Mouse (Mus musculus) intestine, postnatal 0 days (tissue): ENCODE results near the gene Dio1. TPM values are rescaled to one million over a fixed set of nuclear protein-coding genes. Genes with fewer than 3 reads are reported as not detected.
A peak's percentile ranks its signal among the peaks of the same experiment; 100 is the strongest.

Source experiments
- ATAC-seq: fragments of 200-750 bp; cut with Nextera tagmentation; 2 replicates; pipeline ENCODE4 v1.8.0; 2017; ENCODE audit warnings: mild to moderate bottlenecking, moderate TSS enrichment, moderate library complexity
- H3K27ac ChIP-seq: fragments of 300-500 bp; sonication (generic); 2 replicates; pipeline ENCODE4 v1.5.1; 2014; ENCODE audit warnings: mild to moderate bottlenecking, low read depth, low read length, moderate library complexity
- H3K27me3 ChIP-seq: fragments of 300-500 bp; sonication (generic); replicated peaks from 2 replicates; pipeline ENCODE4 v1.6.1; 2014; ENCODE audit warnings: low read length, mixed read lengths; ENCODE audit not compliant: control insufficient read depth, insufficient read depth
- H3K36me3 ChIP-seq: fragments of 300-500 bp; sonication (generic); 2 replicates; pipeline ENCODE4 v1.6.1; 2014; ENCODE audit warnings: mild to moderate bottlenecking, moderate library complexity; ENCODE audit not compliant: control insufficient read depth, insufficient read depth
- H3K4me1 ChIP-seq: fragments of 300-500 bp; sonication (generic); replicated peaks from 2 replicates; pipeline ENCODE4 v1.6.1; 2014; ENCODE audit warnings: antibody characterized with exemption, low read length, mixed read lengths; ENCODE audit not compliant: control insufficient read depth, insufficient read depth
- H3K4me2 ChIP-seq: fragments of 300-500 bp; sonication (generic); replicated peaks from 2 replicates; pipeline ENCODE4 v1.6.1; 2014; ENCODE audit warnings: low read depth, mild to moderate bottlenecking, moderate library complexity
- H3K4me3 ChIP-seq: fragments of 300-500 bp; sonication (generic); 2 replicates; pipeline ENCODE4 v1.5.1; 2014; ENCODE audit warnings: low read depth, low read length
- H3K9ac ChIP-seq: fragments of 300-500 bp; sonication (generic); 2 replicates; pipeline ENCODE4 v1.6.1; 2014; ENCODE audit warnings: mild to moderate bottlenecking, low read depth, low read length
- H3K9me3 ChIP-seq: fragments of 300-500 bp; sonication (generic); 2 replicates; pipeline ENCODE4 v1.6.1; 2016; ENCODE audit warnings: mixed run types; ENCODE audit not compliant: control insufficient read depth
- CTCF ChIP-seq: sonication (generic); IDR thresholded peaks from 2 replicates; pipeline ENCODE4 v1.5.1; 2016; ENCODE audit warnings: low read depth, mild to moderate bottlenecking, control low read depth, antibody characterized with exemption, moderate library complexity
- WGBS: fragments of 180-500 bp; shearing (Covaris S2); extraction: QIAGEN DNeasy Blood & Tissue Kit; methylation state at CpG from one replicate; pipeline ENCODE4 v1.1.7; 2014; 5-methylcytosine and 5-hydroxymethylcytosine counted together
- polyA plus RNA-seq: library from polyadenylated mRNA; unstranded; fragments of >200 nt; fragmentation: Nextera tagmentation; extraction: Ambion mirVana; gene quantifications from 2 replicates; pipeline ENCODE4 v1.2.1, GENCODE M21; 2015

Gene Dio1
- polyA plus RNA-seq, 1 experiment from 2014 or later, result 67.4 TPM

DNA sequence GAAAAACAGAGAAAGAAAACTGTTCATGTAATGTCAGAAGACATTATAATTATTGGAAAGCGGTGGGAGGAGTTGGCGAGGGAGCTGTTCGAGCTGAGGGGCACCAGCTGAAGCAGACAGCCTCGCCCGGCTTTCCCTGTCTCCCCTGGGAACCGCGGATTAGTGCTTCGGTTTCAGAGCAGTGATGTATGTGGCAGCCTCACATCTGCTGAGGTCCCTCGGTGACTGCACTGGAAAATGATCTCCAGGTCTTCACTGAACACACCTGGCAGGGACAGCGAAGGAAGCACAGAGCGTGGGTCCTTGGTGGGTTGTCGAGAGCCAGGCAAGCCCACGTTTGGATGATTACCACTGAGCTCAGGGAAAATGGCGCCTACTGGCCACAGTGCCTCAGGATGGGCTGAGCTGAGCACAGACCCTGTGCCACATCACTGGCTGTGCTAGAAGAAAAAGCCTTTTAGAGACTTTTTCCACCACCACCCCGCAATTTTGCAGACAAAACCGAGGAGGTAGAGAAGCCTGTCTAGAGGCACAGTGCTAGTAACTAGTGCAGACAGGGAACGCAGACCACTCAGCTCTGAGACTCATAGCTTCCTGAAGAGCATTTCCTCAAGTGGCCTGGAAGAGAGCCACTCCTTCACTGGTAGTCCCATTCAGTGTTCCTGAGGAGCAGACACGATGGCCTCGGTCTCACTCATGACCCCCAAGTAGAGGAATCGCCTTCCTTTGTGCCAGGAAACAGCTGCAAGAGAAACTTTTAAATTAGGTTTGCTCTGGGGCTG, 41.8 kb upstream of the Dio1 start:
- TF ChIP-seq CTCF, result no peak
- Histone ChIP-seq H3K4me2 (no peak overlapping the region), H3K4me3 (no peak overlapping the region), H3K9me3 (no peaks in the 10 kb centered on the region), H3K36me3 (peaks cover 46% of the 10 kb centered on the region), H3K27me3 (no peaks in the 10 kb centered on the region), H3K27ac (no peak overlapping the region), H3K9ac (no peak overlapping the region), H3K4me1 (no peaks in the 10 kb centered on the region)
- 73% methylated on average over 20 of the region's 20 CpGs for WGBS
- ATAC-seq, result no peak

DNA sequence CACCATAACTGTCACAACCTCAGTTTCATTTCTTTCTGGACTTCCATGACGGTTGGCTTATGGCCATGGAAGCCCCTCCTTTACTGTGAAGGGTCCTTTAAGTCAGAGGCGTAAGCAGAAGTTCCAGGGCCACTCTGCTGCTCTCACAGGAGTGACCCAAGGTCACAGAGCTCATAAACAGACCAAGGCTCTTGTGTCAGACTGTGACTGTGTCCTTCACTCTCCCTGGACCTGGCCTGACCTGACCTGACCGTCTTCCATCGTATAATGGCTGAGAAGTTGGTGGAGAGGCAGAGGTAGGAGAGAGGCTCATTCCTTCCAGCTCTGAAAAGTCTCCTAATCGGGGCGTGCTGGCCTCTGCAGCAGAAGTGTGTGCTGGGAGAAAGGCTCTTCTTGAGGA, 40.3 kb upstream of the Dio1 start:
- H3K9ac ChIP-seq, result no peak overlapping the region
- H3K4me2 ChIP-seq, result no peak overlapping the region
- no peaks in the 10 kb centered on the region for H3K4me1 ChIP-seq
- no peak overlapping the region for H3K27ac ChIP-seq
- no peak overlapping the region for H3K4me3 ChIP-seq
- H3K9me3 ChIP-seq, result no peaks in the 10 kb centered on the region
- no peaks in the 10 kb centered on the region for H3K27me3 ChIP-seq
- TF ChIP-seq CTCF, result no peak
- H3K36me3 ChIP-seq, result peaks cover 58% of the 10 kb centered on the region
- ATAC-seq, result no peak
- WGBS, result 68% methylated on average over 6 of the region's 6 CpGs

DNA sequence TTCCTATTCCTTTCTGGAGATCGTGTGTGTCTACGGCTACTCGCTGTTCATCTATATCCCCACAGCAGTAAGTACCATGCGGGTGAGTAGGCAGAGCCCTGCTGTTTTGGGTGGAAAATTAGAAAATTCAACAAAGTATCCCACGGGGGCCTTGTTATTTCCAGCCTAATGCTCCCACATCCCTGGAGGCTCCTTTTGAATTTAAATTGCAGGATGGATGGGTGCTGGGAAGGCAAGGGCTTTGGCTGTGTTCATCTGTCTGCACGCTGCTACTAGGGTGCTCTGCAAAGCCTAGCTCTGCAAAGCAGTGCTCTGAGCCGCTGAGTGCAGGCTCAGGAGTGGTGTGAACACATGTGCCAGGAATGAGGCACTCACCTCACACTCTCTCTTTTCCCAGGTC, 37.6 kb upstream of the Dio1 start:
- Histone ChIP-seq H3K36me3 (peaks cover 46% of the 10 kb centered on the region), H3K4me3 (no peak overlapping the region), H3K4me2 (no peak overlapping the region), H3K9me3 (no peaks in the 10 kb centered on the region), H3K27ac (no peak overlapping the region), H3K9ac (no peak overlapping the region), H3K27me3 (no peaks in the 10 kb centered on the region), H3K4me1 (no peaks in the 10 kb centered on the region)
- 90% methylated on average over 7 of the region's 7 CpGs for WGBS
- no peak for ATAC-seq
- TF ChIP-seq CTCF, result no peak

DNA sequence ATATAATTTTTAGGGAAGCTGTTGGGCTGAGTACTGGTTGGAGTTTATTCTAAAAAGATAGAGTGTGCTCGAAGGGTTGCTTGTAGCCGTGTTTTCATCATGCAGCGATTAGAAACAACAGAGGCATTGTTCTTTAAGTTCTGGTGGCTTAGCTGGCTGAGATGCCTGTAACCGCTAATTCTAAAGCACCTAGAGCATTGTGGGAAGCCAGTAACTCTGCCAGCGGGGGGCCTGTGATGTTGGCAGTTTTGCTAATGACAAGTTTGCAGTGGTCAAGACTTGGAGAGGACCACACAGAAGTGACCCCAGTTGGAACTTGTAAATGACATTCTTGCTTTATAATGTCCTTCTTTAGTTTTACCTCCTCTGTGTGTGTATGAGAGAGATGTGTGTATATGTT, 34.4 kb upstream of the Dio1 start:
- no peak for ATAC-seq

DNA sequence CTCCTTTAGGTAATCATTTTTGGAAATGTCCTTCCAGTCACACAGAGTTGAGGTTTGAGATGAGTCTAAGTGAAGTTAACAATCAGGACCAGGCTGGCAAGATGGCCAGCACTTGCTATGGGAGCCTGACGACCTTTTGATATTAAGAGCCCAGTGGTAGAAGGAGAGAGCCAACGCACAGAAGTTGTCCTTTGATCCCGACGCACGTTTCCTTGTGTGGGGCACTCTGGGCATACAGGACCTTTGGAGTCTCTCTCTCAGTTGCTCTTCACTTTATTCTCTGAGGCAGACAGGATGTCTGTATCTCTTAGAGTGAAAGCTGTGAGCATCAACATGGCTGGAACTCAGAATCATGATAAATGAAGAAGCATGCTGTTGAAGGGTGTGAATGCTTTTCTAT, 30.5 kb upstream of the Dio1 start:
- Histone ChIP-seq H3K4me1 (peaks cover 3% of the 10 kb centered on the region; the same call in 1 of the 2 replicates), H3K9me3 (no peaks in the 10 kb centered on the region), H3K9ac (no peak overlapping the region), H3K27me3 (no peaks in the 10 kb centered on the region), H3K27ac (no peak overlapping the region; the same call in none of the 2 replicates), H3K4me2 (no peak overlapping the region), H3K36me3 (peaks cover 26% of the 10 kb centered on the region), H3K4me3 (no peak overlapping the region)
- no peak for TF ChIP-seq CTCF
- peak; percentile 75 for ATAC-seq
- WGBS, result 55% methylated on average over 5 of the region's 5 CpGs

More for the DNA sequence above, 34.4 kb upstream of the Dio1 start:
- no peak for TF ChIP-seq CTCF
- Histone ChIP-seq H3K27ac (no peak overlapping the region), H3K4me1 (peaks cover 3% of the 10 kb centered on the region; the same call in 1 of the 2 replicates), H3K9ac (no peak overlapping the region), H3K27me3 (no peaks in the 10 kb centered on the region), H3K9me3 (no peaks in the 10 kb centered on the region), H3K4me2 (no peak overlapping the region), H3K36me3 (peaks cover 47% of the 10 kb centered on the region), H3K4me3 (no peak overlapping the region)
- WGBS, result 81% methylated on average over 5 of the region's 5 CpGs

DNA sequence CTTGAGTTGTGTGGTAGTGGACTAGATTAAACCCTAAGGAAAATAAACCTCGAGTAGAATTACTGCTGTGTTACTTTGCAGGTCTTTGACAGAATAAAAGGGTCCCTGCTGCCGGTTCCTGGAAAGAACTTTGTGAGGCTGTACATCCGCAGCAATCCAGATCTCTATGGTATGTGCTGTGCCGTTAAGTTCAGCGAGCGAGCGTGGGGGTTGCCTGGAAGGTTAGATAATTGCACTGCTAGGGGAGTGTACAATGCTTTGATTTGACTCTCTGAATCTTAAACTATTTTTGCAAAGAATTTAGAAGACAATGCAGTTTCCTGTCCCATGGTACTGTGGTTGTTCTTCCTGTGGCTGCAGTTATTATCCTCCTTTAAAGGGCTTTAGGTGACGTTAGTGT, 29.4 kb upstream of the Dio1 start:
- Histone ChIP-seq H3K36me3 (peaks cover 19% of the 10 kb centered on the region; the same call in 1 of the 2 replicates), H3K4me1 (peaks cover 3% of the 10 kb centered on the region; the same call in 1 of the 2 replicates), H3K9me3 (no peaks in the 10 kb centered on the region), H3K4me3 (no peak overlapping the region), H3K27ac (no peak overlapping the region), H3K4me2 (no peak overlapping the region), H3K27me3 (no peaks in the 10 kb centered on the region), H3K9ac (no peak overlapping the region)
- TF ChIP-seq CTCF, result no peak
- no peak for ATAC-seq
- 79% methylated on average over 8 of the region's 8 CpGs for WGBS
